Mouse (Mus musculus): ENCODE measurements around the gene Myo1b. TPM values are rescaled to one million over a fixed set of nuclear protein-coding genes. Genes with fewer than 3 reads are reported as not detected.

Myo1b gene
- polyA plus RNA-seq, 1 experiment from 2014 or later, result 112 TPM

DNA sequence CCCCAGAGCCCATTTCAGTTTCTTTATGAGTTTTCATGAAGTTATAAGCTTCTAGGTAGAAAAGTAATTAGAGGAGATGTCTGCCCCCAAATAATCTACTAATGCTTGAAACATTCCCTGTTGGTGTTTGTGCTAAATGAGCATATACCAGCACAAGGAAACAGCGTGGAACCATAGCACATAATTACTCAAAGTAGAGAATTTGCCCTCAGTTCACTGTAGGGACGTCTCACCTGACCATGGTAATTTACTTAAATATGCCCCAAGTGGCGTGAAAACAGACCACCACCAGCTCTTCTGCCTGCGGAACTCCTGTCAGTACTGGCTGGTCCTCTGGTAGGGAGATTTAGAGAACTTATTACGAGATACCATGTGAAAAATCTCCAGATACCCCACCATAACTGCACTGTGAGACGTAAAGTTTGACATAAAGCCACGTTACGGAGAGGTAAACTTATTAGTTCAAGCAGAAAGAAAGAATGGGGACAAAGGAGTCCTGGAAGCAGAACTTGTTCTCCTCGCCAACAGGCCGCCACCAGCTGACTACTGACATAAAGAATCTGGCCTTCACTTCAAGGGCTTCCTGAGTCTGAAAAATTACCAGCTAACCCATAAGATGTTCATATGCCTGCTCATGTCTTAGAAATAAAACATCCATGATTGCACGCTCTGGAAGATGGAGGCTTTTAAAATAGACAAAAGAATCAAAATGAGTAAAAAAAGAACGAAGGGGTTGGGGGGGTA, 111.4 kb downstream of the Myo1b start:
- ATAC-seq (ENCODE audit: insufficient read depth, low FRiP score, low TSS enrichment) (no peak), DNase-seq (ENCODE audit: low spot score) (no peak)
- Histone ChIP-seq H3K4me1 (ENCODE audit: control insufficient read depth, insufficient read depth, low read length) (no peaks in the 10 kb centered on the region), H3K27me3 (ENCODE audit: control insufficient read depth, insufficient read depth, low read length) (no peaks in the 10 kb centered on the region), H3K9ac (ENCODE audit: low read length) (no peak overlapping the region), H3K4me3 (ENCODE audit: low read depth, low read length) (no peak overlapping the region), H3K36me3 (ENCODE audit: control insufficient read depth, insufficient read depth, low read length) (no peaks in the 10 kb centered on the region; the same call in 1 of the 2 replicates), H3K27ac (ENCODE audit: low read depth, low read length) (no peak overlapping the region), H3K9me3 (ENCODE audit: control insufficient read depth, low read length) (no peaks in the 10 kb centered on the region), H3K4me2 (ENCODE audit: low read depth) (no peak overlapping the region)
- 71% methylated on average over 12 of the region's 12 CpGs for WGBS

- WGBS, result 69% methylated on average over 7 of the region's 7 CpGs
- Histone ChIP-seq H3K4me1 (ENCODE audit: control insufficient read depth, insufficient read depth, low read length) (peaks cover 3% of the 10 kb centered on the region; the same call in 1 of the 2 replicates), H3K4me2 (ENCODE audit: low read depth) (no peak overlapping the region), H3K27ac (ENCODE audit: low read depth, low read length) (no peak overlapping the region), H3K9ac (ENCODE audit: low read length) (no peak overlapping the region), H3K9me3 (ENCODE audit: control insufficient read depth, low read length) (no peaks in the 10 kb centered on the region), H3K36me3 (ENCODE audit: control insufficient read depth, insufficient read depth, low read length) (peaks cover 4% of the 10 kb centered on the region), H3K27me3 (ENCODE audit: control insufficient read depth, insufficient read depth, low read length) (no peaks in the 10 kb centered on the region), H3K4me3 (ENCODE audit: low read depth, low read length) (no peak overlapping the region)
- ATAC-seq (ENCODE audit: insufficient read depth, low FRiP score, low TSS enrichment) (no peak; the same call in 1 of the 2 replicates), DNase-seq (ENCODE audit: low spot score) (no peak)
Observed at GRCm38 (mm10) chr1:51798011-51798471, 117.8 kb downstream of the Myo1b start.

- 0 out of 2 replicates have a peak overlapping the region, but pooled peaks have one; percentile 23 for H3K27ac ChIP-seq (ENCODE audit: low read depth, low read length)
- H3K36me3 ChIP-seq (ENCODE audit: control insufficient read depth, insufficient read depth, low read length), result peaks cover 10% of the 10 kb centered on the region
- H3K4me1 ChIP-seq (ENCODE audit: control insufficient read depth, insufficient read depth, low read length), result peaks cover 3% of the 10 kb centered on the region; the same call in 1 of the 2 replicates
- H3K4me3 ChIP-seq (ENCODE audit: low read depth, low read length), result no peak overlapping the region
- no peak overlapping the region for H3K4me2 ChIP-seq (ENCODE audit: low read depth)
- no peaks in the 10 kb centered on the region for H3K9me3 ChIP-seq (ENCODE audit: control insufficient read depth, low read length)
- ATAC-seq (ENCODE audit: insufficient read depth, low FRiP score, low TSS enrichment) (no peak), DNase-seq (ENCODE audit: low spot score) (peak; percentile 26)
- H3K9ac ChIP-seq (ENCODE audit: low read length), result no peak overlapping the region
- 66% methylated on average over 9 of the region's 9 CpGs for WGBS
- H3K27me3 ChIP-seq (ENCODE audit: control insufficient read depth, insufficient read depth, low read length), result no peaks in the 10 kb centered on the region
Observed at GRCm38 (mm10) chr1:51795586-51796309, 120.1 kb downstream of the Myo1b start.

DNA sequence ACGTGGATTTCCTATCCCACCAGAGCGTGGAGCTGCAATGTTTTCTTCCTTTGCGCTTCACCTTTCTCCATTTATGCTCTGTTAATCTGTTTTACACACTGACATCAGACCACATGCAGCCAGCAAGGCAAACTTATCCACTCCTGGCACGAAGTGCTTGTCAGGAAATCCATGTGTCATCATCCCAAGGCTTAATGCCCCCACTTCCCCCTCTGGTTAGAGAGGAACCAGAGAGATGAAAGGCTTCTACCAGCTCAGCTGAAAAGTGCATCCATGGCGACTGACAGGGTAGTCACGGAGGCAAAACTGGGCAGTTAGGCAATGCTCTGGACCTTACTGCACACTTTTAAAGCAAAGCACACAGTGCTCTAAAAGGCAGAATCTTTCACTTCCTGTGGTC, 126.6 kb downstream of the Myo1b start:
- Histone ChIP-seq H3K36me3 (ENCODE audit: control insufficient read depth, insufficient read depth, low read length) (peaks cover 8% of the 10 kb centered on the region), H3K9ac (ENCODE audit: low read length) (no peak overlapping the region), H3K9me3 (ENCODE audit: control insufficient read depth, low read length) (no peaks in the 10 kb centered on the region), H3K27ac (ENCODE audit: low read depth, low read length) (no peak overlapping the region), H3K27me3 (ENCODE audit: control insufficient read depth, insufficient read depth, low read length) (no peaks in the 10 kb centered on the region), H3K4me2 (ENCODE audit: low read depth) (no peak overlapping the region), H3K4me3 (ENCODE audit: low read depth, low read length) (no peak overlapping the region), H3K4me1 (ENCODE audit: control insufficient read depth, insufficient read depth, low read length) (no peaks in the 10 kb centered on the region)
- ATAC-seq (ENCODE audit: insufficient read depth, low FRiP score, low TSS enrichment) (no peak), DNase-seq (ENCODE audit: low spot score) (no peak)
- WGBS, result 62% methylated on average over 6 of the region's 6 CpGs

GRCm38 (mm10) chr1:51782091-51782490, 133.8 kb downstream of the Myo1b start:
- H3K4me2 ChIP-seq (ENCODE audit: low read depth), result no peak overlapping the region
- H3K27ac ChIP-seq (ENCODE audit: low read depth, low read length), result no peak overlapping the region
- ATAC-seq (ENCODE audit: insufficient read depth, low FRiP score, low TSS enrichment) (no peak), DNase-seq (ENCODE audit: low spot score) (no peak)
- H3K9me3 ChIP-seq (ENCODE audit: control insufficient read depth, low read length), result no peaks in the 10 kb centered on the region
- H3K4me1 ChIP-seq (ENCODE audit: control insufficient read depth, insufficient read depth, low read length), result no peaks in the 10 kb centered on the region
- peaks cover 2% of the 10 kb centered on the region; the same call in 1 of the 2 replicates for H3K36me3 ChIP-seq (ENCODE audit: control insufficient read depth, insufficient read depth, low read length)
- H3K4me3 ChIP-seq (ENCODE audit: low read depth, low read length), result no peak overlapping the region
- WGBS, result 70% methylated on average over 6 of the region's 6 CpGs
- H3K9ac ChIP-seq (ENCODE audit: low read length), result no peak overlapping the region
- no peaks in the 10 kb centered on the region for H3K27me3 ChIP-seq (ENCODE audit: control insufficient read depth, insufficient read depth, low read length)

DNA sequence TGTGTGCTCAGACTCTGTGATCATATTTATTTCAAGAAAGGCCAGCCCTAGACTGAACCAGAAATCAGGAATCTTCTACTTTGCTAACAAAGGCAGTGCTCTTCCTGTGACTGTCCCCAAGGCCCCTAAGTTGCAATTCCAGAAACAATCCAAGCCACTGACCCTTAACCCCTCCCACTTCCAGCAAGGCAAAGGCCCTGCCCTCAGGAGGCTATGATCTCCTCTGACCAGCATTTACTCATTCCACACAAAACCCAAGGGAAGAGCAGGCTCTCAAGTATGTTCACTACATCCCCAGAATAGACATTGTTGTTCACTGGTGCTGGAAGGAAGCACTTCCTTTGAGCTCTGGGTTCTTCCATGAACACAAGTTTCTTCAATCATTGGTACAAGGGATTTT, 135.5 kb downstream of the Myo1b start:
- H3K4me1 ChIP-seq (ENCODE audit: control insufficient read depth, insufficient read depth, low read length), result no peaks in the 10 kb centered on the region
- no peak for ATAC-seq (ENCODE audit: insufficient read depth, low FRiP score, low TSS enrichment)
- no peak for DNase-seq (ENCODE audit: low spot score)
- no peaks in the 10 kb centered on the region for H3K27me3 ChIP-seq (ENCODE audit: control insufficient read depth, insufficient read depth, low read length)
- no peak overlapping the region for H3K27ac ChIP-seq (ENCODE audit: low read depth, low read length)
- no peak overlapping the region for H3K4me2 ChIP-seq (ENCODE audit: low read depth)
- H3K9ac ChIP-seq (ENCODE audit: low read length), result no peak overlapping the region
- peaks cover 6% of the 10 kb centered on the region for H3K36me3 ChIP-seq (ENCODE audit: control insufficient read depth, insufficient read depth, low read length)
- no peak overlapping the region for H3K4me3 ChIP-seq (ENCODE audit: low read depth, low read length)
- H3K9me3 ChIP-seq (ENCODE audit: control insufficient read depth, low read length), result no peaks in the 10 kb centered on the region

DNA sequence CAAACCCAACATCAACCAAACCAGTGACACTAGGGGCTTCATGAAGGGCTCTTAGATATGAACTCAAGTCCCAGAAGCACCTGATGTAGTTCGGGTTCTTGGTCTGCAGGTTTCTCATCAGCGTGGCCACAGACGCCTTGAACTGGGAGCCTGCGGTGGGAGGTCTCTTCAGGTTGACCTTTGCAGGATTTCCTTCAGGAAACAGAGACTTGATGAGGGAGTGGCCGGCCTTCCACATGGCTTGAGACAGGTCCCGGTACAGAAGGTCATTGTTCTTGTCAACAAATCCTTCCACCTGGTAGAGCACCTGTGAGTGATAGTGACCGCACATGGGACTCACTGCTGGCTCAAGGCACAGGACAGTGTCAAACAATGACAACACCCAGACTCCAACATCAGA, 137.6 kb downstream of the Myo1b start:
- no peak for ATAC-seq (ENCODE audit: insufficient read depth, low FRiP score, low TSS enrichment)
- Histone ChIP-seq H3K27me3 (ENCODE audit: control insufficient read depth, insufficient read depth, low read length) (no peaks in the 10 kb centered on the region), H3K9me3 (ENCODE audit: control insufficient read depth, low read length) (no peaks in the 10 kb centered on the region), H3K9ac (ENCODE audit: low read length) (no peak overlapping the region), H3K4me3 (ENCODE audit: low read depth, low read length) (no peak overlapping the region), H3K4me2 (ENCODE audit: low read depth) (no peak overlapping the region), H3K4me1 (ENCODE audit: control insufficient read depth, insufficient read depth, low read length) (no peaks in the 10 kb centered on the region), H3K27ac (ENCODE audit: low read depth, low read length) (no peak overlapping the region), H3K36me3 (ENCODE audit: control insufficient read depth, insufficient read depth, low read length) (peaks cover 9% of the 10 kb centered on the region)
- no peak for DNase-seq (ENCODE audit: low spot score)
- 95% methylated on average over 7 of the region's 7 CpGs for WGBS

DNA sequence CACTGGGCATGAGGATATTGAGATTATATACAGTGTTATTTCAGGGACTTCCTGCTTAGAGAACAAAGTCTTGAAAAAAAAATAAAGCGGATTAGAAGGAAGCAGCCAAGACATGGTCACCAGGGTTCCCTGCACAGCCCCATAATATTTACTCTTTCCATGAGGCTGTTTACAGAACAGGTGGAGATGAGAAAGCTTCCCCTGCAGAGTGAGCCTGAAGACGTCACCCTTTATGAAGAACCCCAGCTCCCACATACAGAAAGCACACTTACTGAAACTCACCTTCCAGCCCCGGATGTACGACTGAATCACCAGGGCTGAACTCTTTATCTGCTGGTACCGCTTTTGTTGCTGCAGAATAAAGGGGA, 145.4 kb downstream of the Myo1b start:
- Histone ChIP-seq H3K36me3 (ENCODE audit: control insufficient read depth, insufficient read depth, low read length) (peaks cover 8% of the 10 kb centered on the region), H3K27me3 (ENCODE audit: control insufficient read depth, insufficient read depth, low read length) (no peaks in the 10 kb centered on the region), H3K9ac (ENCODE audit: low read length) (no peak overlapping the region), H3K4me3 (ENCODE audit: low read depth, low read length) (no peak overlapping the region), H3K27ac (ENCODE audit: low read depth, low read length) (no peak overlapping the region), H3K9me3 (ENCODE audit: control insufficient read depth, low read length) (no peaks in the 10 kb centered on the region), H3K4me2 (ENCODE audit: low read depth) (no peak overlapping the region), H3K4me1 (ENCODE audit: control insufficient read depth, insufficient read depth, low read length) (no peaks in the 10 kb centered on the region)
- WGBS, result 91% methylated on average over 5 of the region's 5 CpGs
- no peak for DNase-seq (ENCODE audit: low spot score)
- ATAC-seq (ENCODE audit: insufficient read depth, low FRiP score, low TSS enrichment), result no peak
